Mouse (Mus musculus) brain, embryonic 14.5 days (tissue): ENCODE measurements around the gene Dleu7.

Experiments
- CTCF ChIP-seq: fragments of 200-500 bp; IDR thresholded peaks from 2 replicates; pipeline ENCODE4 v1.5.1; 2012; ENCODE audit warnings: inconsistent platforms, mild to moderate bottlenecking, moderate library complexity, borderline replicate concordance; ENCODE audit not compliant: insufficient read depth, insufficient read length; ENCODE audit errors: extremely low read depth
- POLR2A ChIP-seq: fragments of 200-500 bp; IDR thresholded peaks from 2 replicates; pipeline ENCODE4 v1.6.1; 2012; ENCODE audit warnings: mild to moderate bottlenecking, inconsistent platforms, borderline replicate concordance; ENCODE audit not compliant: poor library complexity, insufficient read depth, insufficient read length, severe bottlenecking; ENCODE audit errors: extremely low read depth

- TF ChIP-seq POLR2A (no peak), CTCF (no peak)
Measured at GRCm38 (mm10) chr14:62309026-62309425, 16.2 kb upstream of the Dleu7 start.
